Mouse (Mus musculus) lung, postnatal 0 days (tissue): ENCODE measurements around the gene Rock2. TPM values are rescaled to one million over a fixed set of nuclear protein-coding genes. Genes with fewer than 3 reads are reported as not detected.
A peak's percentile ranks its signal among the peaks of the same experiment; 100 is the strongest.

Experiments used
- ATAC-seq: fragments of 200-750 bp; cut with Nextera tagmentation; 2 replicates; pipeline ENCODE4 v1.8.0; 2017; ENCODE audit warnings: moderate library complexity
- DNase-seq: peaks from one replicate; pipeline ENCODE4 v3.0.0-alpha.2; 2016; ENCODE audit warnings: low spot score
- H3K27ac ChIP-seq: fragments of 300-500 bp; sonication (generic); 2 replicates; pipeline ENCODE4 v1.5.1; 2014; ENCODE audit warnings: antibody characterized with exemption, mild to moderate bottlenecking, low read length, mixed read lengths
- H3K27me3 ChIP-seq: fragments of 300-500 bp; sonication (generic); replicated peaks from 2 replicates; pipeline ENCODE4 v1.6.1; 2014; ENCODE audit warnings: low read length, mixed read lengths; ENCODE audit not compliant: insufficient read depth
- H3K36me3 ChIP-seq: fragments of 300-500 bp; sonication (generic); 2 replicates; pipeline ENCODE4 v1.6.1; 2014; ENCODE audit warnings: low read length, mixed read lengths; ENCODE audit not compliant: insufficient read depth
- H3K4me1 ChIP-seq: fragments of 300-500 bp; sonication (generic); 2 replicates; pipeline ENCODE4 v1.6.1; 2014; ENCODE audit warnings: antibody characterized with exemption, low read depth, low read length, mixed read lengths; ENCODE audit not compliant: insufficient read depth
- H3K4me2 ChIP-seq: fragments of 300-500 bp; sonication (generic); replicated peaks from 2 replicates; pipeline ENCODE4 v1.6.1; 2014; ENCODE audit warnings: low read depth, mild to moderate bottlenecking, low read length, moderate library complexity, mixed read lengths
- H3K4me3 ChIP-seq: fragments of 300-500 bp; sonication (generic); 2 replicates; pipeline ENCODE4 v1.5.1; 2014; ENCODE audit warnings: low read depth, low read length
- H3K9ac ChIP-seq: fragments of 300-500 bp; sonication (generic); replicated peaks from 2 replicates; pipeline ENCODE4 v1.6.1; 2014; ENCODE audit warnings: low read depth, mild to moderate bottlenecking
- H3K9me3 ChIP-seq: fragments of 300-500 bp; sonication (generic); 2 replicates; pipeline ENCODE4 v1.6.1; 2016; ENCODE audit warnings: low read length, mixed read lengths
- CTCF ChIP-seq: IDR thresholded peaks from 2 replicates; pipeline ENCODE4 v1.5.1; 2016; ENCODE audit warnings: antibody characterized with exemption, mild to moderate bottlenecking
- EP300 ChIP-seq: IDR thresholded peaks from 2 replicates; pipeline ENCODE4 v1.6.1; 2016; ENCODE audit warnings: antibody characterized with exemption, mild to moderate bottlenecking, control low read depth
- WGBS: fragments of 180-500 bp; shearing (Covaris S2); extraction: QIAGEN DNeasy Blood & Tissue Kit; methylation state at CpG from one replicate; pipeline ENCODE4 v1.1.7; 2014; 5-methylcytosine and 5-hydroxymethylcytosine counted together
- polyA plus RNA-seq: library from polyadenylated mRNA; unstranded; fragments of >200 nt; fragmentation: Nextera tagmentation; extraction: Ambion mirVana; gene quantifications from 2 replicates; pipeline ENCODE4 v1.2.1, GENCODE M21; 2015

Gene Rock2
- polyA plus RNA-seq, 1 experiment from 2014 or later = 18.2 TPM

DNA sequence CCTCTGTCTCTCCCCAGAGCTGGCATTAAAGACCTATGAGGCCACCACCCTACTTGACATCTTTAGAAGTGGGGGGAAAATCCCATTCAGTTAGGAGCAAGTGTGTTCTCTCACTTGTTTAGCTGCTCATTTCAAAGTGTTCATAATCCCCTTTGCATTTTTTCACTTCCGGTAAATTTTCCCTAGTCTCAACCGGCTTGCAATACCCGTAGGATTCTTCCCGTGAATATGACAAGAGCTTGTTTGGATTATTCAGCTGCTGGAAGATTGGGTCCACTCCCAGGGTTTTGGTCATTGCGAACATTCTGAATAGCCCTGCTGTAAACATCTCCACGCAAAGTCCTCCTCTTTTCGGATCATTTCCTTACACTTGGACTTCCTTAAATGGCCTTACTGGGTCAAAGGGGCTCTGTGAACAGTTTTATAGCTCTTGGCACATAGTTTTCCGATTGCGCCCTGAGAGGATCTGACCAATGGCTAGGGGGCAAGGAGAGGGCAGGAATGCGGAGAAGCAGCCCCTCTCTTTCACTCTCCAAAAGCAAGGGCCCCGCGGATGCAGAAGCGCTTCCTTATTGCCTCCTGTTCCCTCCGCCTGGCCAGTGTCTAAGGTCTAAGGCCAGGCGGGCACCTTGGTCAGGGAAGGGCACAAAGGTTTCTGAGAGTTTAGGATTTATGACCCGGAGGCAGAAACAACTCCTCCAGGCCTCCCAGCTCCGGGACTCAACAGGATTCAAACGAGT lies 869 bp upstream of the Rock2 start:
- H3K27ac ChIP-seq = peak overlapping the region; percentile 99
- H3K4me1 ChIP-seq = no peaks in the 10 kb centered on the region; the same call in 1 of the 2 replicates
- TF ChIP-seq CTCF (no peak), EP300 (no peak; the same call in 1 of the 2 replicates)
- peak overlapping the region; percentile 92 for H3K9ac ChIP-seq
- peak; percentile 46 for ATAC-seq
- DNase-seq = peak; percentile 95
- H3K27me3 ChIP-seq = no peaks in the 10 kb centered on the region
- under 1% methylated on average over 18 of the region's 18 CpGs for WGBS
- H3K4me2 ChIP-seq = peak overlapping the region; percentile 70
- no peaks in the 10 kb centered on the region for H3K36me3 ChIP-seq
- H3K4me3 ChIP-seq = peak overlapping the region; percentile 96
- H3K9me3 ChIP-seq = no peaks in the 10 kb centered on the region

DNA sequence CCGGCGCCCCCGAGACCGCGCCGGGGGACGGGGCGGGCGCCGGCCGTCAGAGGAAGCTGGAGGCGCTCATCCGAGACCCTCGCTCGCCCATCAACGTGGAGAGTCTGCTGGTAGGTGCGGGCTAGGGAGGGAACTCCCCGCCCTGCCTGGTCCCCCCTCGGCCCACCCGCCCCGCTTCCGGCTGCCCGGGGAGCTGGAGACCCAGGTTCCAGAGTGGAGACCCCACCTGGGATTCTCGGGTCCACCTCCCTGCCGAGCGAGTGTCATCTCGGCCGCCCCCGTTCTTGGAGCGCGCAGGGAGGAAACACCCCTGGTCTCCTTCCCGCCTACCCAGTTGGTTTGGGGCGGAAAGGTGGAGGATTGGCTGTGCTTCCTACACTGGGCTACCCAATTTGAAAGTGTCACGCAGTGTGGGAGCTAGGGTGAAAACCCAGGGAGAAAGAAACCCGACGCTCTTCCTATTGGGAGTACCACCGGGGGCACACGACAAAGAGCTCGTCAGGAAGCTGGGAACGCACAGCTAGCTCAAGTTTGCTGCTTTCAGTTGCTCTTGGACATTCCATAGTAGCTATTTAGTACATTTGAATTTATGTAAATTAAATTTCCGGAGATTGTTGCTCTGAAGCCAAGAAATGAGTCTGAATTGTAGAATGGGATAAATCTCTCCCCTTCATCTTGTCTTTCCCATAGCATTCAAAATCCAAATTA lies 680 bp downstream of the Rock2 start:
- ATAC-seq = peak; percentile 0; the same call in 1 of the 2 replicates
- TF ChIP-seq EP300 = no peak
- TF ChIP-seq CTCF = no peak
- peak overlapping the region; percentile 92 for H3K9ac ChIP-seq
- H3K4me3 ChIP-seq = peak overlapping the region; percentile 96
- no peaks in the 10 kb centered on the region for H3K36me3 ChIP-seq
- under 1% methylated on average over 37 of the region's 41 CpGs for WGBS
- no peaks in the 10 kb centered on the region for H3K27me3 ChIP-seq
- H3K27ac ChIP-seq = peak overlapping the region; percentile 99
- no peaks in the 10 kb centered on the region for H3K9me3 ChIP-seq
- no peaks in the 10 kb centered on the region; the same call in 1 of the 2 replicates for H3K4me1 ChIP-seq
- peak overlapping the region; percentile 70 for H3K4me2 ChIP-seq
- peak; percentile 61 for DNase-seq

DNA sequence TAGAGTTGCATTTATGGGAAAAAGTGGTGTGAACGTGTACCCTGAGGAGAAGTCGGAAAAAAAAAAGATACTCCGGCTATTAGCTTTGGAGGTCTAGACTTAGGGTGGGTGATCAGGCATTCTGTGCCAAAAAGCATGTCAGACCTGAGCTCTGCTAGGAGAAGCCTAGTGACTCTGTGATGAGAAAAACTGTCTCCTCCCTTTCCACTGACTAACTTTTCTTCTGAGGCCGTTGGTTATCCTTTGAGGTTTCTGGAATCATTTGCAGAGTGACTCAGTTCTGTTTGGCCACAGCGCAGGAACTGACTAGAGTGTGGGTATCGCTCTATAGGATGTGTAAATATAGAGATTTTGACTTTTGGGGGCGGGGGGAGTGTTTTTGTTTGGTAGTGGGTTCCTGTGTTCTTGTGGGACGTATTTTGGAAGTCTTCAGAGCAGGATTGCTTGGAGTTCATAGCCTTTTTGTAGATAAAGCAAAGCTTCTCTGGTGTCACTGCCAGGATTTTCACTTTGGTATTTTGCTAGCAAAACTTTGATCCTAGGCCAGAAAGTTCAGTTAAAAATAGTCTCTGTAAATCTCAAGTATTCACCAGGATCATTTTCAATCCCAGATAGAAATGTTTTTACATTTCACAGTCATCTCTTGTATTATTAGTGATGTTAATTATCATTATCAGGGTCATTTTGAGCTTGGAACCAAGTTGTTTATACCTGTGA lies 1.5 kb downstream of the Rock2 start:
- H3K4me3 ChIP-seq = peak overlapping the region; percentile 96
- TF ChIP-seq CTCF (no peak), EP300 (no peak)
- peaks cover 4% of the 10 kb centered on the region; the same call in 1 of the 2 replicates for H3K4me1 ChIP-seq
- peak overlapping the region; percentile 92 for H3K9ac ChIP-seq
- DNase-seq (peak; percentile 68), ATAC-seq (no peak)
- H3K36me3 ChIP-seq = no peaks in the 10 kb centered on the region
- 2% methylated on average over 8 of the region's 8 CpGs for WGBS
- peak overlapping the region; percentile 70 for H3K4me2 ChIP-seq
- H3K27me3 ChIP-seq = no peaks in the 10 kb centered on the region
- peak overlapping the region; percentile 99 for H3K27ac ChIP-seq
- no peaks in the 10 kb centered on the region for H3K9me3 ChIP-seq

DNA sequence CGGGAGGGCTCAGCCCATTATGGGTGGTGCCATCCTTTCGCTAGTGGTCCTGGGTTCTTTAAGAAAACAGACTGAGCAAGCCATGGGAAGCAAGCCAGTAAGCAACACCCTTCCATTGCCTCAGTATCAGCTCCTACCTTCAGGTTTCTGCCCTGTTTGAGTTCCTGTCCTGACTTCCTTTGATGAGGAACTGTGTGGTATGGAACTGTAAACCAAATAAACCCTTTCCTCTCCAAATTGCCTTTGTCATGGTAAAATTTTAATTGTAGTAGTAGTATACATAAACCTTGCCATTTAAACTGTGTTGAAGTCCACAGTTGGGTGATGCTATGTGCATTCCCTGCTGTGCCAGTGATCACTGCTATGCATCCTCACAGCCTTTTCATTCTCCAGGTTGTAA lies 2.5 kb downstream of the Rock2 start:
- peaks cover 4% of the 10 kb centered on the region; the same call in 1 of the 2 replicates for H3K4me1 ChIP-seq
- ATAC-seq (no peak), DNase-seq (no peak)
- no peaks in the 10 kb centered on the region for H3K36me3 ChIP-seq
- TF ChIP-seq EP300 = no peak
- peak overlapping the region; percentile 70 for H3K4me2 ChIP-seq
- H3K9me3 ChIP-seq = no peaks in the 10 kb centered on the region
- H3K9ac ChIP-seq = no peak overlapping the region
- peak overlapping the region; percentile 96; the same call in 1 of the 2 replicates for H3K4me3 ChIP-seq
- no peak overlapping the region for H3K27ac ChIP-seq
- WGBS = 44% methylated on average over 2 of the region's 2 CpGs
- no peaks in the 10 kb centered on the region for H3K27me3 ChIP-seq

DNA sequence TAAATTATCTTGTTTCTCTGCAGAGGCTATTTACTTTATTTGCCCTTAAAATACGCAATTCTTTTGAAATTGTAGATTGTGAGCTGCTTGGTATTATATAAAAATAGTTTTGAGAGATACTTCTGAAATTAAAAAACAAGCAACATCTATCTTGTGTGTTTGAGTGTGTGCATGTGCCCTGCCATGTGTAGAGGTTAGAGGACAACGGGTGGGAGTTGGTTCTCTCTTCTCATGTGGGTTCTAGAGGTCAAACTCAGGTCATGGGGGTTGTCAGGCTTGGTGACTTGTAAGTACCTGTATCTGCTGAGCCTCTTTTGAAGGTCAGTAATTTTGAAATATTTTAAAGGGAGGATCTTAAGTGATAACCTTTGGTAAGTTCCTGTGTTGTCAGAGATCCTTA lies 3.5 kb downstream of the Rock2 start:
- H3K36me3 ChIP-seq = no peaks in the 10 kb centered on the region
- TF ChIP-seq EP300 = no peak
- TF ChIP-seq CTCF = no peak
- no peak overlapping the region for H3K9ac ChIP-seq
- peaks cover 4% of the 10 kb centered on the region; the same call in 1 of the 2 replicates for H3K4me1 ChIP-seq
- no peaks in the 10 kb centered on the region for H3K27me3 ChIP-seq
- DNase-seq (no peak), ATAC-seq (no peak)
- 49% methylated on average over 2 of the region's 2 CpGs for WGBS
- no peak overlapping the region for H3K4me3 ChIP-seq
- H3K9me3 ChIP-seq = no peaks in the 10 kb centered on the region
- H3K4me2 ChIP-seq = no peak overlapping the region
- no peak overlapping the region for H3K27ac ChIP-seq

DNA sequence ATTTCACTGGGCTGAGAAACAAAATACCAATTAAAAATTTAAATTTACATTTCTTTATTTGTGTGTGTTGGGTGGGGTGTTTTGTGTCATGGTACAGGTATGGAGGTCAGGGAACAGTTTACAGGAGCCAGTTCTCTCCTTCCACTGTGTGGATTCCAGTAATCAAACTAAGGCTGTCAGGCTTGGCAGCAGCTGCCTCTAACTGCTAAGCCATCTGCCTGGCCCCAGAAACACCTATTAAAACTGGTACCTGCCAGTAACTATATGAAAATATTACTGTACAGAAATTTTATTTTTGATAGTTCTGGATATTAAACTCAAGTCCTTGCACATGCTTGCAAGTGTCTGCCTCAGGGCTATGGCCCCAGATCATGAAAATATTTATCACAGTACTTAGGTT lies 4.1 kb downstream of the Rock2 start:
- no peak for TF ChIP-seq EP300
- TF ChIP-seq CTCF = no peak
- H3K4me1 ChIP-seq = peaks cover 4% of the 10 kb centered on the region; the same call in 1 of the 2 replicates
- no peak for ATAC-seq
- H3K27me3 ChIP-seq = no peaks in the 10 kb centered on the region
- H3K9me3 ChIP-seq = no peaks in the 10 kb centered on the region
- H3K36me3 ChIP-seq = no peaks in the 10 kb centered on the region
- no peak overlapping the region for H3K4me3 ChIP-seq
- no peak overlapping the region for H3K4me2 ChIP-seq
- no peak overlapping the region for H3K9ac ChIP-seq
- no peak for DNase-seq
- H3K27ac ChIP-seq = no peak overlapping the region
